Mouse (Mus musculus): ENCODE measurements around the gene Ifi47. TPM values are rescaled to one million over a fixed set of nuclear protein-coding genes. Genes with fewer than 3 reads are reported as not detected.

Ifi47 gene
- polyA plus RNA-seq, 1 experiment from 2014 or later: 3.1 TPM

- ATAC-seq (ENCODE audit: borderline replicate concordance, extremely low read depth, low FRiP score, low TSS enrichment): no peak
- H3K9ac ChIP-seq: no peak overlapping the region
- H3K4me2 ChIP-seq: no peak overlapping the region
- peaks cover 8% of the 10 kb centered on the region for H3K4me1 ChIP-seq
- H3K4me3 ChIP-seq: no peak overlapping the region
- H3K27me3 ChIP-seq: no peaks in the 10 kb centered on the region
- no peaks in the 10 kb centered on the region for H3K36me3 ChIP-seq
- no peaks in the 10 kb centered on the region for H3K9me3 ChIP-seq
- H3K27ac ChIP-seq: no peak overlapping the region
- 100% methylated on average over 1 of the region's 1 CpGs for WGBS
Measured at GRCm38 (mm10) chr11:49092053-49092586, 15.7 kb downstream of the Ifi47 start.

GRCm38 (mm10) chr11:49092786-49093185, 16.4 kb downstream of the Ifi47 start:
- H3K4me1 ChIP-seq: peaks cover 8% of the 10 kb centered on the region
- no peaks in the 10 kb centered on the region for H3K36me3 ChIP-seq
- H3K27ac ChIP-seq: no peak overlapping the region
- no peaks in the 10 kb centered on the region for H3K9me3 ChIP-seq
- no peaks in the 10 kb centered on the region for H3K27me3 ChIP-seq
- H3K4me2 ChIP-seq: no peak overlapping the region
- H3K4me3 ChIP-seq: no peak overlapping the region
- no peak for ATAC-seq (ENCODE audit: borderline replicate concordance, extremely low read depth, low FRiP score, low TSS enrichment)
- 82% methylated on average over 2 of the region's 2 CpGs for WGBS
- H3K9ac ChIP-seq: no peak overlapping the region

GRCm38 (mm10) chr11:49093861-49094660, 17.7 kb downstream of the Ifi47 start:
- Histone ChIP-seq H3K4me2 (no peak overlapping the region), H3K4me1 (no peaks in the 10 kb centered on the region), H3K4me3 (no peak overlapping the region), H3K36me3 (no peaks in the 10 kb centered on the region), H3K9ac (no peak overlapping the region), H3K27ac (no peak overlapping the region), H3K9me3 (no peaks in the 10 kb centered on the region), H3K27me3 (no peaks in the 10 kb centered on the region)
- no peak for ATAC-seq (ENCODE audit: borderline replicate concordance, extremely low read depth, low FRiP score, low TSS enrichment)
- 78% methylated on average over 6 of the region's 6 CpGs for WGBS

GRCm38 (mm10) chr11:49095367-49095766, 19.0 kb downstream of the Ifi47 start:
- H3K9me3 ChIP-seq: no peaks in the 10 kb centered on the region
- no peak overlapping the region for H3K27ac ChIP-seq
- no peak for ATAC-seq (ENCODE audit: borderline replicate concordance, extremely low read depth, low FRiP score, low TSS enrichment)
- no peaks in the 10 kb centered on the region for H3K36me3 ChIP-seq
- H3K27me3 ChIP-seq: no peaks in the 10 kb centered on the region
- no peak overlapping the region for H3K4me3 ChIP-seq
- WGBS: 88% methylated on average over 4 of the region's 4 CpGs
- H3K4me2 ChIP-seq: no peak overlapping the region
- no peaks in the 10 kb centered on the region for H3K4me1 ChIP-seq
- no peak overlapping the region for H3K9ac ChIP-seq

GRCm38 (mm10) chr11:49100409-49100808, 24.0 kb downstream of the Ifi47 start:
- ATAC-seq (ENCODE audit: borderline replicate concordance, extremely low read depth, low FRiP score, low TSS enrichment): no peak
- WGBS: 77% methylated on average over 3 of the region's 3 CpGs
- H3K4me2 ChIP-seq: no peak overlapping the region

GRCm38 (mm10) chr11:49101500-49101899, 25.1 kb downstream of the Ifi47 start:
- H3K36me3 ChIP-seq: no peaks in the 10 kb centered on the region
- no peak overlapping the region for H3K4me2 ChIP-seq
- H3K9me3 ChIP-seq: no peaks in the 10 kb centered on the region
- H3K9ac ChIP-seq: no peak overlapping the region
- H3K27me3 ChIP-seq: no peaks in the 10 kb centered on the region
- 20% methylated on average over 5 of the region's 5 CpGs for WGBS
- no peak for ATAC-seq (ENCODE audit: borderline replicate concordance, extremely low read depth, low FRiP score, low TSS enrichment)
- no peak overlapping the region for H3K27ac ChIP-seq
- peaks cover 8% of the 10 kb centered on the region; the same call in 1 of the 2 replicates for H3K4me1 ChIP-seq
- H3K4me3 ChIP-seq: no peak overlapping the region

More at GRCm38 (mm10) chr11:49100409-49100808, 24.0 kb downstream of the Ifi47 start:
- Histone ChIP-seq H3K4me1 (peaks cover 8% of the 10 kb centered on the region; the same call in 1 of the 2 replicates), H3K9me3 (no peaks in the 10 kb centered on the region), H3K27ac (no peak overlapping the region), H3K4me3 (no peak overlapping the region), H3K9ac (no peak overlapping the region), H3K27me3 (no peaks in the 10 kb centered on the region), H3K36me3 (no peaks in the 10 kb centered on the region)

- Histone ChIP-seq H3K4me3 (no peak overlapping the region), H3K36me3 (no peaks in the 10 kb centered on the region), H3K9me3 (no peaks in the 10 kb centered on the region), H3K27ac (no peak overlapping the region), H3K27me3 (no peaks in the 10 kb centered on the region), H3K4me1 (peaks cover 8% of the 10 kb centered on the region; the same call in 1 of the 2 replicates), H3K4me2 (0 out of 2 replicates have a peak overlapping the region, but pooled peaks have one; percentile 9), H3K9ac (no peak overlapping the region)
- 12% methylated on average over 8 of the region's 8 CpGs for WGBS
- ATAC-seq (ENCODE audit: borderline replicate concordance, extremely low read depth, low FRiP score, low TSS enrichment): peak; percentile 39; the same call in 1 of the 2 replicates
Measured at GRCm38 (mm10) chr11:49103047-49103693, 26.8 kb downstream of the Ifi47 start.

GRCm38 (mm10) chr11:49105752-49106151, 29.4 kb downstream of the Ifi47 start:
- H3K9me3 ChIP-seq: no peaks in the 10 kb centered on the region
- no peak for ATAC-seq (ENCODE audit: borderline replicate concordance, extremely low read depth, low FRiP score, low TSS enrichment)
- WGBS: 77% methylated on average over 1 of the region's 1 CpGs
- no peak overlapping the region for H3K4me2 ChIP-seq
- no peaks in the 10 kb centered on the region for H3K36me3 ChIP-seq
- no peak overlapping the region for H3K4me3 ChIP-seq
- H3K27ac ChIP-seq: no peak overlapping the region
- H3K9ac ChIP-seq: no peak overlapping the region
- no peaks in the 10 kb centered on the region for H3K27me3 ChIP-seq
- peaks cover 8% of the 10 kb centered on the region; the same call in 1 of the 2 replicates for H3K4me1 ChIP-seq

- 53% methylated on average over 10 of the region's 10 CpGs for WGBS
- Histone ChIP-seq H3K4me3 (no peak overlapping the region), H3K36me3 (no peaks in the 10 kb centered on the region), H3K4me1 (0 out of 2 replicates have a peak, but pooled peaks cover 2% of the 10 kb centered on the region), H3K4me2 (no peak overlapping the region), H3K27ac (no peak overlapping the region), H3K27me3 (no peaks in the 10 kb centered on the region), H3K9ac (no peak overlapping the region), H3K9me3 (no peaks in the 10 kb centered on the region)
- ATAC-seq (ENCODE audit: borderline replicate concordance, extremely low read depth, low FRiP score, low TSS enrichment): no peak
Measured at GRCm38 (mm10) chr11:49107650-49108537, 31.5 kb downstream of the Ifi47 start.

GRCm38 (mm10) chr11:49108833-49109232, 32.4 kb downstream of the Ifi47 start:
- no peak overlapping the region for H3K4me3 ChIP-seq
- no peaks in the 10 kb centered on the region for H3K9me3 ChIP-seq
- no peaks in the 10 kb centered on the region for H3K4me1 ChIP-seq
- no peak for ATAC-seq (ENCODE audit: borderline replicate concordance, extremely low read depth, low FRiP score, low TSS enrichment)
- no peaks in the 10 kb centered on the region for H3K27me3 ChIP-seq
- H3K4me2 ChIP-seq: no peak overlapping the region
- WGBS: 29% methylated on average over 1 of the region's 1 CpGs
- no peak overlapping the region for H3K9ac ChIP-seq
- H3K36me3 ChIP-seq: no peaks in the 10 kb centered on the region
- no peak overlapping the region for H3K27ac ChIP-seq

- Histone ChIP-seq H3K9me3 (no peaks in the 10 kb centered on the region), H3K36me3 (no peaks in the 10 kb centered on the region), H3K9ac (no peak overlapping the region), H3K27me3 (no peaks in the 10 kb centered on the region), H3K4me2 (no peak overlapping the region), H3K27ac (no peak overlapping the region), H3K4me3 (no peak overlapping the region), H3K4me1 (no peaks in the 10 kb centered on the region)
- WGBS: 52% methylated on average over 1 of the region's 1 CpGs
- no peak for ATAC-seq (ENCODE audit: borderline replicate concordance, extremely low read depth, low FRiP score, low TSS enrichment)
Measured at GRCm38 (mm10) chr11:49111000-49111399, 34.6 kb downstream of the Ifi47 start.

All from lung, embryonic 15.5 days (tissue).